Mouse (Mus musculus) limb, embryonic 14.5 days (tissue): ENCODE measurements around the gene Slc9a1. TPM values are rescaled to one million over a fixed set of nuclear protein-coding genes. Genes with fewer than 3 reads are reported as not detected.
A peak's percentile ranks its signal among the peaks of the same experiment; 100 is the strongest.

Experiments used
- ATAC-seq: fragments of 200-750 bp; cut with Nextera tagmentation; 2 replicates; pipeline ENCODE4 v1.8.0; 2017; ENCODE audit warnings: low read depth, moderate number of reproducible peaks, moderate TSS enrichment; ENCODE audit not compliant: low FRiP score
- DNase-seq: peaks from one replicate; pipeline ENCODE4 v3.0.0-alpha.2; 2015; ENCODE audit warnings: low spot score
- H3K27ac ChIP-seq: fragments of 300-500 bp; sonication (generic); replicated peaks from 2 replicates; pipeline ENCODE4 v1.5.1; 2014; ENCODE audit warnings: low read depth, mild to moderate bottlenecking, low read length, moderate library complexity, mixed read lengths
- H3K27me3 ChIP-seq: fragments of 300-500 bp; sonication (generic); 2 replicates; pipeline ENCODE4 v1.6.1; 2014; ENCODE audit warnings: low read length, mixed read lengths; ENCODE audit not compliant: control insufficient read depth, insufficient read depth
- H3K36me3 ChIP-seq: fragments of 300-500 bp; sonication (generic); 2 replicates; pipeline ENCODE4 v1.6.1; 2014; ENCODE audit warnings: mild to moderate bottlenecking, low read length, moderate library complexity, mixed read lengths; ENCODE audit not compliant: control insufficient read depth, insufficient read depth
- H3K4me1 ChIP-seq: fragments of 300-500 bp; sonication (generic); 2 replicates; pipeline ENCODE4 v1.6.1; 2014; ENCODE audit warnings: antibody characterized with exemption, low read length, mixed read lengths; ENCODE audit not compliant: control insufficient read depth, insufficient read depth
- H3K4me2 ChIP-seq: fragments of 300-500 bp; sonication (generic); replicated peaks from 2 replicates; pipeline ENCODE4 v1.6.1; 2014; ENCODE audit warnings: low read depth, mild to moderate bottlenecking, low read length, moderate library complexity; ENCODE audit not compliant: severe bottlenecking
- H3K4me3 ChIP-seq: fragments of 300-500 bp; sonication (generic); replicated peaks from 2 replicates; pipeline ENCODE4 v1.5.1; 2014; ENCODE audit warnings: low read length
- H3K9ac ChIP-seq: fragments of 300-500 bp; sonication (generic); 2 replicates; pipeline ENCODE4 v1.6.1; 2014; ENCODE audit warnings: mild to moderate bottlenecking, low read depth, low read length, moderate library complexity; ENCODE audit not compliant: severe bottlenecking
- H3K9me3 ChIP-seq: fragments of 300-500 bp; sonication (generic); 2 replicates; pipeline ENCODE4 v1.6.1; 2016; ENCODE audit warnings: low read length; ENCODE audit not compliant: control insufficient read depth
- POLR2A ChIP-seq: fragments of 200-500 bp; IDR thresholded peaks from 2 replicates; pipeline ENCODE4 v1.8.0; 2012; ENCODE audit warnings: inconsistent platforms, mild to moderate bottlenecking, moderate library complexity, borderline replicate concordance; ENCODE audit not compliant: insufficient read depth, insufficient read length; ENCODE audit errors: extremely low read depth
- WGBS: fragments of 180-500 bp; shearing (Covaris S2); extraction: QIAGEN DNeasy Blood & Tissue Kit; methylation state at CpG from one replicate; pipeline ENCODE4 v1.1.7; 2014; 5-methylcytosine and 5-hydroxymethylcytosine counted together
- polyA plus RNA-seq, 2 experiments: library from polyadenylated mRNA; depleted of rRNA in 1 of 2; stranded (reverse) in 1 of 2; unstranded in 1 of 2; fragments of >200 nt; fragmentation: Nextera tagmentation in 1 of 2; extraction: Ambion mirVana in 1 of 2; gene quantifications; 2 replicates each; pipeline versions ENCODE4 v1.2.1 to v1.2.3; 2012 to 2014

Slc9a1 gene
- polyA plus RNA-seq, 2 experiments = 11.5 to 36.7 TPM

DNA sequence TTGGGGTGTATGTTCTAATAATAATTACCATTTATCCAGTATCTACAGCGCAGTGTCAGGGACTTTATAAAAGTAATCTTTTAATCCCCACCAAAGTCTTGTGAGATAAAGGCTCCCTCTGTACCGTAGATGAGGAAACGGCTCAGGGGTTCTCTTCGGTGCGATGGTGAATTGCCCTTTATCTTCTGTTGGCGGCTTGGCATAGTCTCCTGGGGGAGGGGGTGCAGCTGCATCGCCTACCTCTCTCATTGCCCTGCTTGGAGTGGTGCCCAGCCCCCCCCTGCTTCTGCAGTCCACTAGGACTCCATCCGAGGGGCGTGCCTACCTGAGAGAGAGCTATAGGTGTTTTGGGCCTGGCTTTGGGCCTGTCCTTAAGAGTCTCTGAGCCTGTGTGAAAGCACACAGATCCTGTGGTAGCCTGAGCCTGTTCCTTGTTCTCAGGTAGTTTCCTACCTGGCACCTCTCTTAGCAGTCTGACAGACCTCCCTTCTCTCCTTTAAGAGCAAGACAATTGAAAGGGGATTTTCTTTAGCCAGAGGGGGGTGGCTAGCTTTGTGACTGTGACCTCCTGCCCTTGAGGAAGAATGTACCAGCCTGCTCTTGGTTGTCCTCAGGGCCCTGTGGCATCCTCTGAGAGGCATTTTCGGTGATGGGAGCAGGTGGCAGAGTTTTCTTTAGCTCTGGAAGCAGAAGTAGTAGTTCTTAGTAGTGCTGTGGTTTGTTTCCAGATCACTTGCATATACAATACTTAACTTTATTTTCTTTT, 6.5 kb downstream of the Slc9a1 start:
- Histone ChIP-seq H3K4me1 (peaks cover 61% of the 10 kb centered on the region), H3K36me3 (peaks cover 9% of the 10 kb centered on the region), H3K4me2 (no peak overlapping the region), H3K27me3 (no peaks in the 10 kb centered on the region), H3K27ac (no peak overlapping the region), H3K9me3 (no peaks in the 10 kb centered on the region), H3K9ac (no peak overlapping the region), H3K4me3 (no peak overlapping the region)
- no peak for TF ChIP-seq POLR2A
- DNase-seq (no peak), ATAC-seq (no peak)
- WGBS = 76% methylated on average over 10 of the region's 10 CpGs

DNA sequence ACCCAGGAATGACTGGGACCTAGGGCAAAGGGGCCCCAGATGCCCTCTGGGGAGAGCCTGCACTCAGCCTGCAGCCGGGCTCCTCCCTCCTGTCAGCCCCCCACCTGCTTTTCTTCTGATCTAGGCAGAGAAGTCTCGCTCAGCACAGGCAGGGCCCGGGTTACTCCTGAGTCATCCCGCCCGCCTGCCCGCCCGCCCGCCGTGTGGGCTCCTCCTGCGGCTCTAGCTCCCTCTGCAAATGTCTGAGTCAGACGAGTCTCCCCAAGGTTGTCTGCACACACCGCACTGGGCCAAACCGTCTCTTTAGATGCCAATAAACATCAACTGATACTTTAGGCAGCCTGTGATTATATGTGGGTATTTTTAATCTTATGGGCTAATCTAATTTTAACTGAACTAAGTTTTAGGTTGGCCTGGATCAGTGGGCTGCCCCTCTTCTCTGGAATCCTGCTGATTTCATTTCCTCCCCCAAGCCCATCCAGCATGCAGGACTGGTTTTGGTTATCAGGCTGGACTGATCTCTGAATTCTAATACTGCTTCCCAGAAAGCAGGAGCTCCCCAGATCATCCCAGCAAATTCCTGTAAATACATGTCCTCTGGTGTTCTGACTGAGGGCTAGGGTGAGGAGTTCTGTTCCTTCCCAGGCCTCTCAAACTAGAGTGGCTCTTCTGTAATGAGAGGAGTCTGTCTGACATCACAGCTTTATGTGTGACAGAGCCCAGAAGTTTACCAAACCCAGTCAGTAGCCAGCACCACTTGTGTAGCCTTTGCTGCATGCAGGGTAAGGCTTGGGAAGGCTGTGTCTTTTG, 8.9 kb downstream of the Slc9a1 start:
- ATAC-seq (peak; percentile 66), DNase-seq (peak; percentile 43)
- Histone ChIP-seq H3K27me3 (no peaks in the 10 kb centered on the region), H3K4me2 (peak overlapping the region; percentile 13), H3K36me3 (peaks cover 15% of the 10 kb centered on the region), H3K4me3 (no peak overlapping the region), H3K27ac (peak overlapping the region; percentile 67), H3K9me3 (no peaks in the 10 kb centered on the region), H3K9ac (peak overlapping the region; percentile 18; the same call in 1 of the 2 replicates), H3K4me1 (peaks cover 45% of the 10 kb centered on the region)
- no peak for TF ChIP-seq POLR2A
- WGBS = 12% methylated on average over 13 of the region's 13 CpGs

GRCm38 (mm10) chr4:133379046-133379347, 9.5 kb downstream of the Slc9a1 start:
- 47% methylated on average over 5 of the region's 5 CpGs for WGBS
- no peak for DNase-seq
- Histone ChIP-seq H3K4me2 (no peak overlapping the region), H3K9ac (no peak overlapping the region), H3K27me3 (no peaks in the 10 kb centered on the region), H3K36me3 (peaks cover 15% of the 10 kb centered on the region), H3K4me3 (no peak overlapping the region), H3K4me1 (peaks cover 41% of the 10 kb centered on the region), H3K9me3 (no peaks in the 10 kb centered on the region), H3K27ac (peak overlapping the region; percentile 67)
- no peak for TF ChIP-seq POLR2A
- ATAC-seq = no peak

DNA sequence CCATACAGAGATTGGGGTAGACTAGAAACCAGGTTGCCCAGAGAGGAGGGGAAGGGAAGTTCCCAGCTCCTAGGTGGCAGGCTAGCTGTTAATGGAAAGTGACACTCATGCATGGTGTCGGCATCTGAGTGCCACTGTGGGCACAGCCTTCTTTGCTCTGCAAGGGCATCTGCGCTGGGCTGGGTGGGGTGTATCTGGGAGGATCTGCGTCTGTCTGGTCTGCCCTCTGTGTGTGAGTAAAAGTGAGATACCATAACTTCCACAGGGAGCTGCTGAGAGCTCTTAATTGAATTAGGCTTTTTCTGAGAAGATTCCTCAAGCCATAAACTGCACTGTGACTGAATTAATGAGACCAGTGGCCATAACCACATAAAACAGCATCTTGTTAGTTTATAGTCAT, 10.4 kb downstream of the Slc9a1 start:
- Histone ChIP-seq H3K36me3 (peaks cover 14% of the 10 kb centered on the region), H3K9me3 (no peaks in the 10 kb centered on the region), H3K27ac (no peak overlapping the region; the same call in 1 of the 2 replicates), H3K4me3 (no peak overlapping the region), H3K4me2 (no peak overlapping the region), H3K27me3 (no peaks in the 10 kb centered on the region), H3K4me1 (peaks cover 39% of the 10 kb centered on the region), H3K9ac (no peak overlapping the region)
- DNase-seq = no peak
- no peak for TF ChIP-seq POLR2A
- ATAC-seq = no peak
- 44% methylated on average over 3 of the region's 3 CpGs for WGBS

GRCm38 (mm10) chr4:133380532-133380931, 11.0 kb downstream of the Slc9a1 start:
- Histone ChIP-seq H3K9ac (no peak overlapping the region), H3K4me3 (no peak overlapping the region), H3K27me3 (no peaks in the 10 kb centered on the region), H3K27ac (no peak overlapping the region), H3K36me3 (peaks cover 12% of the 10 kb centered on the region; the same call in 1 of the 2 replicates), H3K4me1 (peaks cover 39% of the 10 kb centered on the region), H3K4me2 (no peak overlapping the region), H3K9me3 (no peaks in the 10 kb centered on the region)
- DNase-seq = no peak
- ATAC-seq = no peak
- 70% methylated on average over 6 of the region's 6 CpGs for WGBS
- no peak for TF ChIP-seq POLR2A
